In the genomic region with DNA sequence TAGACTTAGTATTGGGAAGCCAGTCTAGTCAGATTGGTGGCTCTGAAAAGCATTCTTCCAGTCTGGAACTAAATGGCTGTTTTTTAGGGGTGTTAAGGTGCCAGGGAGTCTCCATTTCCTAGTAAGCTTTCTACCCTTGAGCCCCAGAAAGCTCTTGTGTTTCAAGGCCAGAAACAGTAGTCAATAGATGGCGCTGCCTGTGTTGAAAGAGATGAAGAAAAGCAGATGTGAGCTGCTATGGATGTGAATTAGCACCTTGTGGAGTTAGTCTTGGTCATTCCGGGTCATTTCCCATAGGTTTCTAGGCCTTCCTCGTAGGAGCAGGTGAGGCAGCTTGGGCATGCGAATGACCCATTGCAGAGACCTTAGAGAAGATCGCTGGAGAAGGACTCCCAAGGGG, we compare ENCODE assay signal across 1 mouse cellular context.
TF ChIP-seq lines count a peak whose summit lies in the region.

No protein-coding gene starts in this region.

TF ChIP-seq in CH12.LX, 34 proteins besides CTCF, POLR2A, EP300 and RAD21 (continued from another document):
- TF ChIP-seq ZC3H11A (IDR thresholded peaks at IDR 0.05; ENCODE audit: low read depth, low read length) (no peak), ELF1 (IDR thresholded peaks at IDR 0.05; ENCODE audit: low read depth, low read length) (no peak), TCF12 (IDR thresholded peaks at IDR 0.05; ENCODE audit: low read depth, low read length) (no peak), NRF1 (IDR thresholded peaks at IDR 0.05; ENCODE audit: low read depth, low read length) (no peak), KAT2A (IDR thresholded peaks at IDR 0.05; ENCODE audit: insufficient replicate concordance, low read length) (no peak), UBTF (IDR thresholded peaks at IDR 0.05; ENCODE audit: low read depth, low read length) (no peak), HCFC1 (IDR thresholded peaks at IDR 0.05; ENCODE audit: low read depth, low read length) (no peak), TBP (conservative IDR thresholded peaks at IDR 0.05; ENCODE audit: low read depth, low read length) (no peak), CHD2 (IDR thresholded peaks at IDR 0.05; ENCODE audit: low read length) (no peak)
